Mouse (Mus musculus): ENCODE results near the gene Sipa1l3. TPM values are rescaled to one million over a fixed set of nuclear protein-coding genes. Genes with fewer than 3 reads are reported as not detected.
A peak's percentile ranks its signal among the peaks of the same experiment; 100 is the strongest.

The Sipa1l3 gene
- polyA plus RNA-seq, 1 experiment from 2014 or later, result 22.4 TPM

DNA sequence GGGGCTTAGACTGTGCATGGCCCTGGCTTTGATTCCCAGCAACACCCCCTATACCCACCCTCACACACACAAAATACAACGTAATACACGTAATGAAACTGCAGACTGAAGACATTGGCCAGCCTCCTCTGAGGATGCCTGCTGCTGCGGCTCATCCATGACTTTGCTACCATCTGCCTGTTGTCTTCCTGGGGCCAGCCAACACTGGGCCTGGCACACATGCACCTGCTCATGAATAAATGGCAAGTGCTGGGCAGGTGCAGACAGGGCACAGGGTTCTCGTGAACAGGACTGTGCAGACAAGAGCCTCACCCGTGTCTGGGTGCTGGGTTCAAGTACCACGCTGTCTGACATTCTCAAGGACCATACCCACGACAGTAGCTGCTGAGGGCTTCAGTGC is 174.7 kb downstream of the Sipa1l3 start:
- H3K4me2 ChIP-seq, result no peak overlapping the region
- ATAC-seq (replicated peaks), result no peak
- no peak overlapping the region for H3K9ac ChIP-seq
- H3K4me3 ChIP-seq, result no peak overlapping the region
- H3K36me3 ChIP-seq (replicated peaks), result no peaks in the 10 kb centered on the region; the same call in 1 of the 2 replicates
- no peaks in the 10 kb centered on the region for H3K27me3 ChIP-seq (replicated peaks)
- WGBS, result 89% methylated on average over 7 of the region's 7 CpGs
- H3K4me1 ChIP-seq, result peaks cover 12% of the 10 kb centered on the region; the same call in 1 of the 2 replicates
- no peaks in the 10 kb centered on the region for H3K9me3 ChIP-seq
- H3K27ac ChIP-seq, result no peak overlapping the region

DNA sequence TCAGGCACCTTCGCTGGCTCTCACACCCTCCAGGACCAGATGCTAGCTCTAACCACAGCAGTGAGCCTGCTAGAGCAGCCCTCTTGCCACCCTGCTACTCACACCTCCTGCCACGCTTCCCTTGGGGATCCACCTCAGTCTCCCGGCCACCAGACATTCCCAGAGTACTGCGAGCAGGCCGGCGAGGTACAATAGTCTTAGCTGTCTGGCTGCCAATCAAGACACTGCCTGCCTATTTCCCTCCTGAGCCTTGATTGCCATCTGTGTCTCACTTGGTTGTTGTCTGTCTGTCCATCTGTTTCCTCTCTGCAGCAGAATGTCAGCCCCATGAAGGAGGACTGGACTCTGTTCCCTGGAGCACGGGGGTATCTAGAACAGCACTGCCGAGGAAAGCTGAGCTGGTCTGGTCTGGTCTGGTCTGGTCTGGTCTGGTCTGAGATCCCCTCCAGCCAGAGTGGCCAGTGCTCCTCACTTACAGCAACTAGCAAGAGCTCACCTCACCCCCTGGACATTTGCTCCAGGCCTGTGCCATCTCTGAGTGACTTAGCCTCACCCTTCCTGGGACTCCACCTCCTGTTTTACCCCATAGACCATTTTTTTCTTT is 175.8 kb downstream of the Sipa1l3 start:
- no peak overlapping the region for H3K9ac ChIP-seq
- peaks cover 12% of the 10 kb centered on the region; the same call in 1 of the 2 replicates for H3K4me1 ChIP-seq
- WGBS, result 35% methylated on average over 8 of the region's 8 CpGs
- H3K9me3 ChIP-seq, result no peaks in the 10 kb centered on the region
- no peaks in the 10 kb centered on the region for H3K27me3 ChIP-seq (replicated peaks)
- peak overlapping the region; percentile 60 for H3K27ac ChIP-seq
- no peak overlapping the region for H3K4me2 ChIP-seq
- ATAC-seq (replicated peaks), result no peak
- H3K4me3 ChIP-seq, result no peak overlapping the region
- no peaks in the 10 kb centered on the region for H3K36me3 ChIP-seq (replicated peaks)

DNA sequence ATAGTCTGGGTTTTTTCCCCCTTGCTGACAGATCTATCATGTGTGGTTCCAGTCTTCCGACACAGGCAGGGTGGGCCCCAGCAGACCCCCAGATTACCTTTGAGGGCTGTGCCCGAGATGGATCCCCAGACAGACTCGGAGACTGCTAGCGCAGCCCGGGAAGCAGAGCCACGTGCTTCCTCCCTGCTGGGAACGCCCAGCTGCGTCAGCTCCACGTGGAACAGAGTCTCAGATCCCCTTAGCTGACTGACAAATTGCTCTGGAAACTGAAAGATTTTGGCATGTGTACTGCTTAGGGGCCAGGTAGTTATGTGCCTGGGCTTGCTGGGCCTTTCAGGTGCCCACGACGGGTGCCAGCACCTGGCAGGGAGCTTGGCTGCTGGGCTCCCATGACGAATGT is 176.7 kb downstream of the Sipa1l3 start:
- Histone ChIP-seq H3K27me3 (replicated peaks) (no peaks in the 10 kb centered on the region), H3K4me3 (no peak overlapping the region), H3K4me1 (peaks cover 12% of the 10 kb centered on the region; the same call in 1 of the 2 replicates), H3K27ac (peak overlapping the region; percentile 60; the same call in 1 of the 2 replicates), H3K4me2 (no peak overlapping the region), H3K9me3 (no peaks in the 10 kb centered on the region), H3K36me3 (replicated peaks) (no peaks in the 10 kb centered on the region), H3K9ac (no peak overlapping the region)
- ATAC-seq (replicated peaks), result no peak
- WGBS, result 73% methylated on average over 12 of the region's 12 CpGs

DNA sequence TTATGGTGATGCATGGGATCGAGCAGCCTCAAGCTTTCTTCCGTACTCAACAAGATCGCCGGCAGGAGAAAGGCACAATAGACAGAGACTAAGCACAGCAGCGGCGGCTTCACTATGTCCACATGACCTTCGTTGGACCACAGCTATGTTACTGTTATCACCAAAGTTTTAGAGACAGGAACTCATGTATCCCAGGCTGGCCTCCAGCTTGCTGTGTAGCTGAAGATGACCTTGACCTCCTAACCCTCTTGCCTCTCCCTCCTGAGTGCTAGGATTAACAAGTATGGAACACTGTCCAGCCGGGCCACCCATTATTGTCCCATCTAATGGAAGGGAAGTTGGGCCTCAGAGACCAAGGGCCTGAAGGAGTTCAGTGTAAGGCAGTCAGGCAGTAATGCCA is 177.6 kb downstream of the Sipa1l3 start:
- ATAC-seq (replicated peaks), result no peak
- Histone ChIP-seq H3K9me3 (no peaks in the 10 kb centered on the region), H3K4me3 (no peak overlapping the region), H3K27me3 (replicated peaks) (no peaks in the 10 kb centered on the region), H3K36me3 (replicated peaks) (no peaks in the 10 kb centered on the region), H3K9ac (no peak overlapping the region), H3K27ac (no peak overlapping the region), H3K4me2 (no peak overlapping the region), H3K4me1 (peaks cover 6% of the 10 kb centered on the region; the same call in 1 of the 2 replicates)
- WGBS, result 95% methylated on average over 8 of the region's 8 CpGs

DNA sequence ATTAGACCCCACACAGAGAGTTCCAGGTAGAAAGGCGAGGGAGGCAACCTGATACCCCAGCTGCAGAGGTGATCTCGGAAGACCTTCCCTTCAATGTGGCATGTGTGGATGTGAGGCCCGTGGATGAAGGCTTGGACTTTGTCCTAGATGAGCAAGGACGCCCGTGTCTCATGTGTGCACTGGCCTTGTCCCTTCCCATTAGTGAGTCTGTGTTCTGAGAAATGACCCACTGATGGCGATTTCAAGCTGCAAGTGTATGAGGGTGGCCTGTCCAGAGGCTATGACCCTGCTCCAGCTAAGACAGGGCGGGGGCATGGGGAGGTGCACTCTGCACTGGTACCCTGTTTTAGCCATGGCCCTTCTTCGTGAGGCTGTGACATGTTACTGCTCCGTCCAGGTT is 178.2 kb downstream of the Sipa1l3 start:
- Histone ChIP-seq H3K27ac (no peak overlapping the region), H3K27me3 (replicated peaks) (no peaks in the 10 kb centered on the region), H3K4me3 (no peak overlapping the region), H3K9ac (no peak overlapping the region), H3K36me3 (replicated peaks) (no peaks in the 10 kb centered on the region), H3K4me2 (no peak overlapping the region), H3K9me3 (no peaks in the 10 kb centered on the region), H3K4me1 (peaks cover 6% of the 10 kb centered on the region; the same call in 1 of the 2 replicates)
- ATAC-seq (replicated peaks), result no peak
- WGBS, result 92% methylated on average over 9 of the region's 9 CpGs

DNA sequence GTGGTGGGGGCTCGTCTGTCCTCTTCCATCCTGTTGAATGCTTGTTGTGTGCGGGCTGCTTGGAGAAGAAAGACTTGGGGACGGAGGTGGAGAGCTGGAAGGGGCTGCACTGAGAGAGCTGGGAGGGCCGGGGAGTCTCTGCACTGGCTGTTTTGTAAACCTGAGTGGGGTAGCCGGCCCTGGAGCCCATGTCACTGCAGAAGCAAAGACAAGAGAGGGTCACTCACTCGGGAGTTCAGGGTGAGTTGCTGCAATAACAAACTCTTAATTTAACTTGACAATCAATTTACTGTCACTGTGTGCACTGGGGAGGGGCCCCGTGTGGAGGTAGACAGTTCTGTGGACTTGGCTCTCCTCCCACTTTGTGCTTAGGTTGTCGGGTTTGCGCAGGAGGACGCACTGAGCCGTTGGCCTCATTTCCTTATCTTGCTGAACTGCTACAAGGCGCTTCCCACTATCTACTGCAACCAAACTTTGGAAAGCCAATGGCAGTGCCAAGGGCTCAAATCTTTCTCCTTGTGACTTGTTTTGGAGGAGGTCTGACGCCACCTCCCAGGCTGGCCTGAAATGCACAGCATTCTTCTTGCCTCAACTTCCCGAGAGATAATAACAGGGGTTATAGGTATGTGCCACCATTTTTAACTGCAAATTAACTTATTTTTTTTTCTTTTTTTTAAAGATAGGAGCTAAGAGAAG is 179.3 kb downstream of the Sipa1l3 start:
- Histone ChIP-seq H3K4me1 (peaks cover 6% of the 10 kb centered on the region; the same call in 1 of the 2 replicates), H3K4me2 (no peak overlapping the region), H3K27ac (no peak overlapping the region), H3K9ac (no peak overlapping the region), H3K4me3 (no peak overlapping the region), H3K9me3 (no peaks in the 10 kb centered on the region), H3K27me3 (replicated peaks) (no peaks in the 10 kb centered on the region), H3K36me3 (replicated peaks) (no peaks in the 10 kb centered on the region)
- no peak for ATAC-seq (replicated peaks)
- 81% methylated on average over 14 of the region's 14 CpGs for WGBS

DNA sequence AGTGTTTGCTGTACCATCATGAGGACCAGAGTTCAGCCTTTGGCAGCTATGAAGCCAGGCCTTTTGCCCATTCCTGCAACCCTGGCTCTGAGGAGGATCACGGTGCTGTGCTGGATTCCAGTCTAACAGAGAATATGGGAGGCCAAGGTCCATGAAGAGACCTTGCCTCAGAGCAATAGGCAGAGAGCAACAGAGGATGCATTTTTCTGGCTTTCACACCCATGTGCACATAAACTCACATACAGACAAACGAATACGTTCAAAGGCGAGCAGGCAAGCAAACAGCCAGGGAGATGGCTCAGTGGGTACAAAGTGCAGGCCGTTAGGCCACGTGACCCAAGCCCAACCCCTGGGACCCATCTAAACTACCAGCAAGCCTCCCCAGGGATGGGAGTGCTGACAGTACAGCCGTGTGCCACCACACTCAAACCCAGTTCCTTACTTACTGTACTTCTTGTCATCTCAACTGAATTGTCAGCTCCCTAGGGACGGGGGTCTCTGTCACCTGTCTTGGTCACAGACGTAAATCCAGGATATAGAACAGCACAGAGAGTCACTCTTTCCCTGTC is 180.0 kb downstream of the Sipa1l3 start:
- WGBS, result 89% methylated on average over 9 of the region's 9 CpGs
- Histone ChIP-seq H3K9ac (no peak overlapping the region), H3K4me2 (no peak overlapping the region), H3K9me3 (no peaks in the 10 kb centered on the region), H3K4me3 (no peak overlapping the region), H3K27ac (no peak overlapping the region), H3K36me3 (replicated peaks) (no peaks in the 10 kb centered on the region), H3K27me3 (replicated peaks) (no peaks in the 10 kb centered on the region), H3K4me1 (peaks cover 6% of the 10 kb centered on the region; the same call in 1 of the 2 replicates)
- no peak for ATAC-seq (replicated peaks)

DNA sequence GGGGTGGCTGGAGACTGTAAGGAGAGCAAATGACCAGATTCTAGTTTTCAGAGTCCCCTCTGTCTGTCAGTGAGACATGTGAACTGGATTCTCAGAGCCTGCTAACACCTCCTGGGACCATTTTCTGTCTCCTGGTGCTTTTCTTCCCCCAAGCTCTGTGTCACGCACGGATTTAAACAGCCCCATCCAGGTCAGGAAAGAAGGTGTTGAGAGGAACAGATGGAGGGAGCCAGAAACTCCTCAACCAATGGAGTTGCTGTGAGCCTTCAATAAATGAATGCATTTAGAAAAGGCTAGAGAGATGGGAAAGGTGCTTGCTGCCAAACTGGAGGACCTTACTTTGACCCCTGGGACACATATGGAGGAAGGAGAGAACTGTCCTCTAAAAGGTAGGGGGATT is 180.7 kb downstream of the Sipa1l3 start:
- H3K36me3 ChIP-seq (replicated peaks), result no peaks in the 10 kb centered on the region
- no peak for ATAC-seq (replicated peaks)
- WGBS, result 83% methylated on average over 2 of the region's 2 CpGs
- H3K9ac ChIP-seq, result no peak overlapping the region
- no peaks in the 10 kb centered on the region for H3K9me3 ChIP-seq
- peaks cover 6% of the 10 kb centered on the region; the same call in 1 of the 2 replicates for H3K4me1 ChIP-seq
- H3K4me3 ChIP-seq, result no peak overlapping the region
- H3K27ac ChIP-seq, result no peak overlapping the region
- H3K4me2 ChIP-seq, result no peak overlapping the region
- H3K27me3 ChIP-seq (replicated peaks), result no peaks in the 10 kb centered on the region

DNA sequence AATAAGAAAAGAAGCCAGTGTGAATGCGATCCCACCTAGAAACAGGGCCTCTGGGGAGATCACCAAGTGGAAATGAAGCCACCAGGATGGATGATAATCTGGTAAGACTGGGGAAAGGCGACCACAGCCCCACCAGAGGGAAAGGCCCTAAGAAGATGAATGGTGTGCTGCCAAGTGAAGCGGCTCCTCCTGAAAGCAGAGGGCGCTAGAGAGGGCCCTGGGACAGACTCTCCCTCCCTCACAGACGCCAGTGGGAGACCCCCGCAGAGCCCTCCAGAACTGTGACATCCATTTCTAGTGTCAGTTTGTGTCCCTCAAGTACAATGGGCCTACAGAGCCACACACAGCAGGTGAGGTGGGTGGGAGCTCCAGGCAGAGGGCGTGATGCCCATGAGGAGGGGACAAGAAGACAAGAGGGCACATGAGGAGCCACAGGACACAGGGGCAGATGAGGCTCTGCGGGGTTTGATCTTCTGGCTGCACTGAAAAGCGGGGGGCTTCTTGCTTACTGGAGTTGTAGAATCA is 181.6 kb downstream of the Sipa1l3 start:
- Histone ChIP-seq H3K4me1 (no peaks in the 10 kb centered on the region), H3K9ac (no peak overlapping the region), H3K4me2 (no peak overlapping the region), H3K9me3 (no peaks in the 10 kb centered on the region), H3K27ac (no peak overlapping the region), H3K4me3 (no peak overlapping the region), H3K27me3 (replicated peaks) (no peaks in the 10 kb centered on the region), H3K36me3 (replicated peaks) (no peaks in the 10 kb centered on the region; the same call in 1 of the 2 replicates)
- 74% methylated on average over 9 of the region's 9 CpGs for WGBS
- no peak for ATAC-seq (replicated peaks)

DNA sequence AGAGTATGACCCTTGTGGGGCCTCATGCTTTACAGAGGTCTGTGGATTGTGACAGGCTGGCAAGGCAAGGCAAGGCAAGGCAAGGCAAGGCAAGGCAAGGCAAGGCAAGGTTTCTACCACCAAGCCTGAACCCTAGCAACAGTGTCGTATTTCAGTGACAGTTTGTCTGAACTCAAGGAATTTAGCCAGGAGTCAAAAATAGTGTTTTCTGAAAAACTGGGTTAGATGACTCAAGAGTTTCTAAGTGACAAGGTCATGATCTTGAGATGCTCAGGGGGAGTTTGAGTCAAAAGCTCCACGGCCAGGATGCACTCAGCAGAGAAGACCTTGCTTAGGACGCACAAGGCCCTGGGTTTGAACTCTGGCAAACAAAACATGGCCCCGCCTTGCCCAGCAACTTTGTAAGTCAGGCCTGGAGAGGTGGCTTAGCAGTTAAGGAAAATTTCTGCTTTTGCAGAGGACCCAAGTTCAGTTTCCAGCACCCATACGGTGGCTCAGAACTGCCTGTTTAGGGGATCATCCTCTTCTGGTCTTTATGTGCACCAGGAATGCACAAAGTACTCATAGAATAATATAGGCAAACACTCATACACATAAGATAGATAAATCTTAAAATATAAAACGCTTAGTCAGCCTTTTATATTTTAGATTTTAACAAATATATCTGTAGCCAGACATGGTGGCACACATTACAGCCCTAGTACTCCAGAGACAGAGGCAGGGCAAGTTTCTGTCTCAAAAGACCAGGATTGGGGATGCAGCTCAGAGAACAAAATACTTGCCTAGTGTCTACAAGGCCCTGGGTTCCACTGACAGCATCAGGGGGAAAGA is 182.4 kb downstream of the Sipa1l3 start:
- H3K9ac ChIP-seq, result no peak overlapping the region
- H3K27me3 ChIP-seq (replicated peaks), result no peaks in the 10 kb centered on the region
- H3K27ac ChIP-seq, result no peak overlapping the region
- peaks cover 7% of the 10 kb centered on the region for H3K36me3 ChIP-seq (replicated peaks)
- no peak for ATAC-seq (replicated peaks)
- H3K4me3 ChIP-seq, result no peak overlapping the region
- WGBS, result 92% methylated on average over 6 of the region's 6 CpGs
- no peaks in the 10 kb centered on the region for H3K9me3 ChIP-seq
- H3K4me1 ChIP-seq, result no peaks in the 10 kb centered on the region
- H3K4me2 ChIP-seq, result no peak overlapping the region

DNA sequence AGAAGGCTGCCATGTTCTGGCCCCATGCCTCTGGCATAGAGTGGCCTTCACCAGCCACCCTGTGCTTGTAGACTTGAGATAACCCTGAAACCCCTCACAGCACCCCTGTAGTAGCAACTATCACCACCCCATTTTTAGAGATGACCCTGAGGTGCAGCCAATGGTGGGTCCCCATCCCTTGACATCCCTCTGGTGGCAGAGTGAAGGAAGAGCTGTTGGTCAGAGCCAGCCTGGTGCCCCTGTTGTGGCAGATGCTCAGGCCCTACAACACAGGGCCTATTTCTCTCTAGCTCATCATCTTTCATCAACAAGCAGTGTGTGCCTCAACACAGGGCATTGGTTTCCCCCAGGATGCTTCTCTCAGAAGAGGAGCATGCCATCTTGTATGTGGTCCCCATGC is 183.2 kb downstream of the Sipa1l3 start:
- peaks cover 12% of the 10 kb centered on the region for H3K36me3 ChIP-seq (replicated peaks)
- H3K27me3 ChIP-seq (replicated peaks), result no peaks in the 10 kb centered on the region
- H3K4me3 ChIP-seq, result no peak overlapping the region
- no peaks in the 10 kb centered on the region for H3K4me1 ChIP-seq
- no peak overlapping the region for H3K27ac ChIP-seq
- no peaks in the 10 kb centered on the region for H3K9me3 ChIP-seq
- no peak for ATAC-seq (replicated peaks)
- H3K9ac ChIP-seq, result no peak overlapping the region
- H3K4me2 ChIP-seq, result no peak overlapping the region

DNA sequence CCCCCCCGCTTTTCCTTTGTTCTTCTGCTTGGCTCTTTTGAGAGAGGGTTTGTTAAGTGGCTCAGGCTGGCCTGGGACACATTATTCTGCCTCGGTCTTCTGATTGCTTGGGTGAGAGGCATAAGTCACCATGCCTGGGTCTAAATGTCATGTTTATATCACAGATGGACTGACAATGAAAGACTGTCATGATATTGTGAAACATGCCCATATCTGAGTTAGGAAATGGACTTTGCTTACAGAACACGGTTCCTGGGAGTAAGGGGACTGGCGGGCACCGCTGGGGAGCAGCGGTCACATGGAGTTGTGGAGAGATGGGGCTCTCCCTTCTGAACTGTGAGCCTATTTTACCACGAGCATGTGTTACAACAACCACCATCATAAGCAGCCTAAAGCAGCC is 184.3 kb downstream of the Sipa1l3 start:
- Histone ChIP-seq H3K4me1 (no peaks in the 10 kb centered on the region), H3K4me3 (no peak overlapping the region), H3K4me2 (no peak overlapping the region), H3K36me3 (replicated peaks) (peaks cover 12% of the 10 kb centered on the region), H3K27me3 (replicated peaks) (no peaks in the 10 kb centered on the region), H3K9me3 (no peaks in the 10 kb centered on the region), H3K27ac (no peak overlapping the region), H3K9ac (no peak overlapping the region)
- 50% methylated on average over 6 of the region's 7 CpGs for WGBS
- no peak for ATAC-seq (replicated peaks)

Data from midbrain, embryonic 15.5 days (tissue).